Mouse (Mus musculus): ENCODE measurements around the gene Wfdc18. TPM values are rescaled to one million over a fixed set of nuclear protein-coding genes. Genes with fewer than 3 reads are reported as not detected.
A peak's percentile ranks its signal among the peaks of the same experiment; 100 is the strongest.

Gene Wfdc18
- polyA plus RNA-seq, 1 experiment from 2014 or later, result 0.33 TPM

GRCm38 (mm10) chr11:83739241-83739640, 30.4 kb downstream of the Wfdc18 start:
- H3K9ac ChIP-seq (ENCODE audit: low read depth, low read length), result no peak overlapping the region
- no peaks in the 10 kb centered on the region for H3K27me3 ChIP-seq (ENCODE audit: insufficient read depth, low read length)
- H3K36me3 ChIP-seq (ENCODE audit: insufficient read depth, low read length), result no peaks in the 10 kb centered on the region
- DNase-seq (ENCODE audit: low spot score), result peak; percentile 87
- 21% methylated on average over 5 of the region's 5 CpGs for WGBS
- no peak overlapping the region for H3K4me3 ChIP-seq (replicated peaks; ENCODE audit: low read depth, low read length)
- H3K4me1 ChIP-seq (replicated peaks; ENCODE audit: insufficient read depth, low read length), result no peaks in the 10 kb centered on the region
- ATAC-seq (replicated peaks; ENCODE audit: low FRiP score, low read depth), result no peak
- peak; percentile 96 for TF ChIP-seq CTCF (IDR thresholded peaks at IDR 0.05; ENCODE audit: low read depth)
- H3K4me2 ChIP-seq (ENCODE audit: low read length), result no peak overlapping the region
- H3K9me3 ChIP-seq (replicated peaks; ENCODE audit: low read length), result no peaks in the 10 kb centered on the region
- H3K27ac ChIP-seq, result no peak overlapping the region

- Histone ChIP-seq H3K9ac (ENCODE audit: low read depth, low read length) (no peak overlapping the region), H3K4me2 (ENCODE audit: low read length) (no peak overlapping the region), H3K27me3 (ENCODE audit: insufficient read depth, low read length) (no peaks in the 10 kb centered on the region), H3K4me3 (replicated peaks; ENCODE audit: low read depth, low read length) (no peak overlapping the region), H3K4me1 (replicated peaks; ENCODE audit: insufficient read depth, low read length) (no peaks in the 10 kb centered on the region), H3K9me3 (replicated peaks; ENCODE audit: low read length) (no peaks in the 10 kb centered on the region), H3K27ac (no peak overlapping the region), H3K36me3 (ENCODE audit: insufficient read depth, low read length) (no peaks in the 10 kb centered on the region)
- 78% methylated on average over 4 of the region's 4 CpGs for WGBS
- ATAC-seq (replicated peaks; ENCODE audit: low FRiP score, low read depth), result no peak
- no peak for TF ChIP-seq CTCF (IDR thresholded peaks at IDR 0.05; ENCODE audit: low read depth)
- no peak for DNase-seq (ENCODE audit: low spot score)
These were observed 31.7 kb downstream of the Wfdc18 start for GRCm38 (mm10) chr11:83740443-83740991.

DNA sequence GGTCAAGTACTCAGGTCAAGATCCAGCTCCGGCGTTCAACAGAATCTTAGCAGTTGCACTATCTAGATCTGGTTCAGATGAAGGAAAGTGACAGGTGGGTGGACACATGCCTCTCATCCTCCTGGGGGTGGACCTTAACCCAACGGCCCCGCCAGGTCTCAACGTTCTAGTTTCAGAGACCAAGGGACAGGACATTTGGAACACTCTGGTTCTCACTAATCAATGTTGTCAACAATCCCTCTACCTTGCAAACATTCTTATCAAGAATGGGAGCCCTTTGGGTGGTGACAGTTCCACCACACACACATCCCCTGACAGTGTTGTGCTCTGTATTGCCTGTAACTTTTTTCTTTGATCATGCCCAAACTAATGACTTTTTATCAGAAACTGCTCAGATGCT, 33.0 kb downstream of the Wfdc18 start:
- H3K4me1 ChIP-seq (replicated peaks; ENCODE audit: insufficient read depth, low read length), result no peaks in the 10 kb centered on the region
- H3K9me3 ChIP-seq (replicated peaks; ENCODE audit: low read length), result no peaks in the 10 kb centered on the region
- H3K36me3 ChIP-seq (ENCODE audit: insufficient read depth, low read length), result no peaks in the 10 kb centered on the region
- no peak for TF ChIP-seq CTCF (IDR thresholded peaks at IDR 0.05; ENCODE audit: low read depth)
- H3K9ac ChIP-seq (ENCODE audit: low read depth, low read length), result no peak overlapping the region
- DNase-seq (ENCODE audit: low spot score) (no peak), ATAC-seq (replicated peaks; ENCODE audit: low FRiP score, low read depth) (no peak)
- H3K27me3 ChIP-seq (ENCODE audit: insufficient read depth, low read length), result no peaks in the 10 kb centered on the region
- no peak overlapping the region for H3K4me3 ChIP-seq (replicated peaks; ENCODE audit: low read depth, low read length)
- WGBS, result 82% methylated on average over 5 of the region's 5 CpGs
- no peak overlapping the region for H3K27ac ChIP-seq
- no peak overlapping the region for H3K4me2 ChIP-seq (ENCODE audit: low read length)

DNA sequence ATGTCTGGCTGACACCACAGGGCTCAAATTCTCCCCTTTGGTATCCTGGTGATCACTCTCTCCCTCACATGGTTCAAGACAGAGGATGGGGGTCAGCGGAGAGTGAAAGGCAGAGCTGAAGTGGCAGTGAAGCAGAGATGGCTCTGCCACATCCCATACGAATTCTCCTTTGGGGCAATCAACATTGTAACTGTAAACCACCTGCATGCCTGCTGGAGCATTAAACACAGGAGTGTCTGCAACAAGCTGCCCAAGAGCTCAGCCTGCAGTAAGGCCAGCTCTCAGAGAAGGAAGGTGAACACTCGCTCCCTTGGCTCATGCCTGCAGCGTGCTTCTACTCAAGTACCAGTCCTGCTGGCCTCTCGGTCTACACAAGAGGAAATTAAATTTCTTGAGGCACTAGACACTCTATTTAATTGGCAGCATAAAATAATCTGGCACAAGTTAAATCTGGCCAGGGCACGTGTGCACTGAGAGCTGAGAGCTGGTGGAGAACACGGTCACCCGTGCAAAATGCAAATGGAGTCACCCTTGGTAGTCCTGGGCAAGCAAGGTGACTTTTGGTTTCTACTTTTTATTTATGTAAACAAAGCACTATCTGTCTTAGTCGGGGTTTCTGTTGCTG, 34.0 kb downstream of the Wfdc18 start:
- no peak overlapping the region for H3K4me3 ChIP-seq (replicated peaks; ENCODE audit: low read depth, low read length)
- H3K9ac ChIP-seq (ENCODE audit: low read depth, low read length), result no peak overlapping the region
- DNase-seq (ENCODE audit: low spot score) (peak; percentile 9), ATAC-seq (replicated peaks; ENCODE audit: low FRiP score, low read depth) (no peak)
- no peaks in the 10 kb centered on the region for H3K27me3 ChIP-seq (ENCODE audit: insufficient read depth, low read length)
- no peak overlapping the region for H3K4me2 ChIP-seq (ENCODE audit: low read length)
- TF ChIP-seq CTCF (IDR thresholded peaks at IDR 0.05; ENCODE audit: low read depth), result no peak
- no peaks in the 10 kb centered on the region for H3K4me1 ChIP-seq (replicated peaks; ENCODE audit: insufficient read depth, low read length)
- H3K9me3 ChIP-seq (replicated peaks; ENCODE audit: low read length), result no peaks in the 10 kb centered on the region
- H3K36me3 ChIP-seq (ENCODE audit: insufficient read depth, low read length), result no peaks in the 10 kb centered on the region
- 40% methylated on average over 9 of the region's 9 CpGs for WGBS
- H3K27ac ChIP-seq, result no peak overlapping the region

- no peaks in the 10 kb centered on the region for H3K27me3 ChIP-seq (ENCODE audit: insufficient read depth, low read length)
- no peak for ATAC-seq (replicated peaks; ENCODE audit: low FRiP score, low read depth)
- no peak overlapping the region for H3K9ac ChIP-seq (ENCODE audit: low read depth, low read length)
- H3K36me3 ChIP-seq (ENCODE audit: insufficient read depth, low read length), result no peaks in the 10 kb centered on the region
- no peak for TF ChIP-seq CTCF (IDR thresholded peaks at IDR 0.05; ENCODE audit: low read depth)
- H3K4me2 ChIP-seq (ENCODE audit: low read length), result no peak overlapping the region
- 90% methylated on average over 3 of the region's 3 CpGs for WGBS
- no peak for DNase-seq (ENCODE audit: low spot score)
- no peak overlapping the region for H3K4me3 ChIP-seq (replicated peaks; ENCODE audit: low read depth, low read length)
- H3K4me1 ChIP-seq (replicated peaks; ENCODE audit: insufficient read depth, low read length), result no peaks in the 10 kb centered on the region
- H3K27ac ChIP-seq, result no peak overlapping the region
- H3K9me3 ChIP-seq (replicated peaks; ENCODE audit: low read length), result no peaks in the 10 kb centered on the region
These were observed 34.7 kb downstream of the Wfdc18 start for GRCm38 (mm10) chr11:83743525-83743924.

GRCm38 (mm10) chr11:83746152-83746551, 37.3 kb downstream of the Wfdc18 start:
- Histone ChIP-seq H3K4me1 (replicated peaks; ENCODE audit: insufficient read depth, low read length) (no peaks in the 10 kb centered on the region), H3K27me3 (ENCODE audit: insufficient read depth, low read length) (no peaks in the 10 kb centered on the region), H3K27ac (no peak overlapping the region), H3K9ac (ENCODE audit: low read depth, low read length) (no peak overlapping the region), H3K36me3 (ENCODE audit: insufficient read depth, low read length) (no peaks in the 10 kb centered on the region), H3K4me2 (ENCODE audit: low read length) (no peak overlapping the region), H3K4me3 (replicated peaks; ENCODE audit: low read depth, low read length) (no peak overlapping the region), H3K9me3 (replicated peaks; ENCODE audit: low read length) (no peaks in the 10 kb centered on the region)
- ATAC-seq (replicated peaks; ENCODE audit: low FRiP score, low read depth), result no peak
- no peak for TF ChIP-seq CTCF (IDR thresholded peaks at IDR 0.05; ENCODE audit: low read depth)
- 44% methylated on average over 4 of the region's 4 CpGs for WGBS
- DNase-seq (ENCODE audit: low spot score), result no peak

DNA sequence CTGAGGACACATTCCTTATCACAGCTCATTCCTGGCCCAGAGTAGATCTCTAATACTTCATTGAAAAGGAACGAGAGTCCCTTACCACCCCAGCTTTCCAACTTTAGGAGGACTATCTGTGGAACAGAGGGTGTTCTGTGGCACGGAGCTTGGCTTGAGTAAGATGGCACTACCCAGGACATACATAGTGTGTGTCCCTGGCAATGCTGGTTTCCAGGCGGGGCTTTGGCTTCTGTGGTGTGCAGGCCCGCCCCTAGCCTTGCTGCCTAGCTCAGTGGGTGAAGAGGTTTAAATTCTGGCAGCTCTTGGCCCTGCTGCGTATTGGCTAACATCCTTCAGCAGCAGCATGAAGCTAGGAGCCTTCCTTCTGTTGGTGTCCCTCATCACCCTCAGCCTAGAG, 37.9 kb downstream of the Wfdc18 start, which contains the start of gene Wfdc21:
Gene Wfdc21, plus strand, starts transcription at position 260 of the 400 bp plus-strand sequence.
- Histone ChIP-seq H3K27me3 (ENCODE audit: insufficient read depth, low read length) (no peaks in the 10 kb centered on the region), H3K4me1 (replicated peaks; ENCODE audit: insufficient read depth, low read length) (no peaks in the 10 kb centered on the region), H3K27ac (no peak within 1 kb of the TSS), H3K9me3 (replicated peaks; ENCODE audit: low read length) (no peaks in the 10 kb centered on the region), H3K4me3 (replicated peaks; ENCODE audit: low read depth, low read length) (no peak within 1 kb of the TSS), H3K4me2 (ENCODE audit: low read length) (no peak within 1 kb of the TSS), H3K9ac (ENCODE audit: low read depth, low read length) (no peak within 1 kb of the TSS), H3K36me3 (ENCODE audit: insufficient read depth, low read length) (no peaks in the 10 kb centered on the region)
- 82% methylated on average over 5 of the region's 5 CpGs for WGBS
- TF ChIP-seq CTCF (IDR thresholded peaks at IDR 0.05; ENCODE audit: low read depth), result no peak
- ATAC-seq (replicated peaks; ENCODE audit: low FRiP score, low read depth) (no peak), DNase-seq (ENCODE audit: low spot score) (no peak)

All from kidney, postnatal 0 days (tissue).